Mouse (Mus musculus) gastrocnemius, postnatal 14 days (tissue): Measurements from ENCODE around the gene Smap1. TPM values are rescaled to one million over a fixed set of nuclear protein-coding genes. Genes with fewer than 3 reads are reported as not detected.
"Not testable (repeated sequence)": the region's sequence is repeated elsewhere in the genome, so short reads cannot be mapped to it uniquely, and the experiment has no call there.

Source experiments
- DNase-seq: peaks from one replicate; pipeline ENCODE4 v3.0.0; 2021; ENCODE audit warnings: mixed read lengths
- intact Hi-C: fragments of 180-260 bp; cut with DNase I; formaldehyde crosslinking; loops from one replicate; pipeline ENCODE4 v1.15.1; 2025; ENCODE audit warnings: low total_unique reads
- long read RNA-seq, 2 experiments: library from polyadenylated mRNA; stranded (forward); transcript quantifications; one replicate each; pipeline ENCODE4 v2.0.0; 2021
- total RNA-seq, 2 experiments: library from RNA; stranded (reverse); gene quantifications; 2 replicates each; pipeline ENCODE4 v1.2.3; 2021

Gene Smap1
- 10 to 100 TPM; 30.9 to 31.8 TPM for total RNA-seq
- long read RNA-seq, experiment 1, transcript Smap1-201 (10 exons, 2,289 nt) = major isoform, 5 of 20 reads
- long read RNA-seq, experiment 1, partial matches to known transcripts = 1 of 20 reads
- long read RNA-seq, experiment 1, other reads (novel, unspliced or antisense) = 14 of 20 reads
- long read RNA-seq, experiment 2, transcript Smap1-201 (10 exons, 2,289 nt) = major isoform, 8 of 22 reads
- long read RNA-seq, experiment 2, partial matches to known transcripts = 2 of 22 reads
- long read RNA-seq, experiment 2, other reads (novel, unspliced or antisense) = 12 of 22 reads

GRCm38 (mm10) chr1:23921711-23922529 lies at the start of gene Smap1:
TSS of gene Smap1 (minus strand) at chr1:23922317.
- intact Hi-C loops = loop anchor here (10.0 kb wide), 1 partner anchor 83 kb away; the partner anchor contains the start of gene Sdhaf4
- DNase-seq = peak; percentile 86

GRCm38 (mm10) chr1:23971159-23971558 lies 49.0 kb upstream of the Smap1 start:
- intact Hi-C loops, DNase-seq: not testable (repeated sequence)

- intact Hi-C loops = no loop called here
- no peak for DNase-seq
Measured at GRCm38 (mm10) chr1:23968027-23968725, 46.1 kb upstream of the Smap1 start.

DNA sequence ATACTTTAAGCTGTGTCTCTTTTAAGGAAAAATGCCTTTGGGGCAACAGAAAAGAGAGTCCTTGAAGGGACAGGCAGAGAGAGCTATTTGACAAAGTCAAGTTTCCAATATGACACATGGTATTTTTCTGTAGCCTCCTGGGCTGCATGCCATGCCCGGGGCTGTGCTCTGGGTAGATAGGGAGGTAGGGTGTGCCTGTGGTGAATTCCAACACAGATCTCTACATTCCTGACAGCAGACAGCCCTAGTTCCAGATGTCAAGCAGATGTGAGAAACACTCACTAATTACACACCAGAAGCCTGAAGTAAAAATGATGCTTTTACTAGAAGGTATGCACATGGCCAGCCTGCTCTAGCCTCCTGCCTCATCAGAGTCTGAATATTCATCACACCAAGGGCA lies 44.1 kb upstream of the Smap1 start:
- intact Hi-C loops = no loop called here
- DNase-seq = no peak

DNA sequence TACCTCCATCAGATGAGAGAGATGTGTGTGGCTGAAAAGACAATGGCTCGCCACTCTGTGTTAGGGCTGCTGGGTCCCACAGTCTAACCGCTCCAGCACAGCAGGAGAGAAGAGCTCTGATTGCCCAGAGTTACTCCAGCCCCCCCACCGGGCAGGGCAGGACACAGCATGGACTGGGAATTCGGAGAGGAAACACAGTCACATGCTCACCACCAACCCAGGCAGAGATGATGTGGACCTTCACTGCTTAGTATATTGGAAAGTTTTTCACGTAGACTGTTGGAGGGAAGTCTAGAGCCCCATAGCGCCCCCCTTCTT lies 37.3 kb upstream of the Smap1 start:
- intact Hi-C loops = no loop called here
- DNase-seq = no peak

- intact Hi-C loops = no loop called here
- no peak for DNase-seq
Measured at GRCm38 (mm10) chr1:23958668-23959414, 36.7 kb upstream of the Smap1 start.

- intact Hi-C loops = no loop called here
- no peak for DNase-seq
Measured at GRCm38 (mm10) chr1:23958101-23958500, 36.0 kb upstream of the Smap1 start.

- intact Hi-C loops = no loop called here
- no peak for DNase-seq
Measured at GRCm38 (mm10) chr1:23955539-23955938, 33.4 kb upstream of the Smap1 start.

- intact Hi-C loops = no loop called here
- no peak for DNase-seq
Measured at GRCm38 (mm10) chr1:23953921-23954320, 31.8 kb upstream of the Smap1 start.

DNA sequence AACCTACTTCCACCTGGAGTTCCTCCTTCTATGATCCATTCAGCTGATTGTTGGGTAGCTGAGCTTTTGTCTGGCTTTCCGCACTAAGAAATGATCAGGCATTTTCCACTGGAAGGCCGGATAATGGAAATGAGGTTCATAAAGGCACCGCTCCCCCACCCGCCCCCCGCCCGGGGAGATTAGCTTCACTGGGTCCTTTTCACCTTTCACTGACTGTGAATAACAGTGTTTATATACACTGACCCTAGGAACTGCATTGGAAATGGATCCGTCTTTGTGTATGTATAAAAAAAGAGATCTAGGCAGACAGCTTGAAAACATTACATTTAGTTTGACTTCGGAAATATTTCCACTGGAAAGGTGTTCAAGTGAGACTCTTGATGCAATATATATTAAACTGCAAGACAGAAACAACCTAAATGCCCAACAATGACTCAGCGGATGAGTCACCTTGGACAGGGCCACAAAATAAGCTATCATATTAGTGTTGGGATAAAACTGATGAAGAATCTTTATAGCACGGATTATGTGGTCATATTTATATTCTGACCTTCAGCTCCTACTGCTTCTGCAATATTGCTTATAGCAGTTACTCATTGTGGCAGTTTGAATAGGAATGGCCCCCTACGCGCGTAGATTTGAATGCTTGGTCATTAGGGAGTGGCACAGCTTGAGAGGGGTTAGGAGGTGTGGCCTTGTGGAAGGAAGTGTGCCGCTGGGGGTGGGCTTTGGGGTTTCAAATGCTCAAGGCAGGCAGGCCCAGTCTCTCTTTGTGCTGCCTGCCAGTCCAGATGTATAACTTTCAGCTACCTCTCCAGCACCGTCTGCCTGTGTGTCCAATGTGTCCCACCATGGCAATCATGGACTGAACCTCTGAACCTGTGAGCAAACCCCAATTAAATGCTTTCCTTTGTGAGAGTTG lies 26.9 kb upstream of the Smap1 start:
- intact Hi-C loops = no loop called here
- no peak for DNase-seq

- no peak for DNase-seq
- intact Hi-C loops = no loop called here
Measured at GRCm38 (mm10) chr1:23948290-23948689, 26.2 kb upstream of the Smap1 start.

DNA sequence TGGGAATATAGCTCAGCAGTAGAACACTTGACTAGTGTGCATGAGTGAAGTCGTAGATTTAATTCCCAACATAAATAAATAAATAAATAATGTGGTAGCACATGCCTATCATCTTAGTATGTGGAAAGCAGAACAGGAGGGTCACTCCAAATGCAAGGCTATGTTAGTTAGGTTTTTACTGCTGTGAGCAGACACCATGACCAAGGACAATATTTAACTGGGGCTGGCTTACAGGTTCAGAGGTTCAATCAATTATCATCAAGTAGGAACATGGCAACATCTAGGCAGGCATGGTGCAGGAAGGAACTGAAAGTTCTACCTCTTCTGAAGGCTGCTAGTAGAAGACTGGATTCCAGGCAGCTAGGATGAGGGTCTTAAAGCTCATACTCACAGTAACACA lies 22.0 kb upstream of the Smap1 start:
- DNase-seq = no peak
- intact Hi-C loops = no loop called here

DNA sequence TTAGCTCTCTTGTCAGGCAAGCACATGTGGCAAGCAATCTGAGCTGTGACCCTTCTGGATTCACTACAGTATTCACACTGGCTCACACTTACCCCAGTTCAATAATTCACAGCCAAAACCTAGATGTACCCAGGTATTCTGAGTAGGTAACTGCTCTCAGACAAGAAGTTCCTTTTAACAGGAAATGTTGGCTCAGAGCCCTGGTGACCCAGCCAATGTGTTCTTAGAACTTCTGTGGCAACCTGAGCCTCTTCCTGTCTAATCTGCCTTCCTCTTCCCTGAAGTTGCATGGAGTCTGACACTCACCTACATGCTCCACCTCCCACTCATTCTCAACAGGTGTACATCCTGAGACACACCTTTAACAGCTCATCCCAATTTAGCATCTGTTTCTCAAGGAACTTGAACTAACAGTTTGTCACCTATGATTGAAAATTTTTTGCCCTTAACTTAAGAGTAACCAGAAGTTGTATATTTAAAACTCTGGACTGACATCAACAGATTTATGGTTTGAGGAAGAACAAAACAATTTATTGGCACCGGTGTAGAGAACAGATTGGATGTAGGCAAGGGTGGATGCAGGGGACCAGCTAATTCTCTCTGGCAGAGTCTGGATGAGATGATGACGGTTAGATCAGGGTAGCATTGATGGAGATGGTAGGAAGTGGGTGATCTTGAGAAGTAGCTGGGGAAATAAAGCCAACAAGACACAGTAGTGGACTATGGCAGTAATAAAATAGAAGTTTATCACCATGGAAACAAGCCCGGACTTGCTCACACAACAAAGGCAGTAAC lies 21.2 kb upstream of the Smap1 start:
- no peak for DNase-seq
- intact Hi-C loops = no loop called here

- no peak for DNase-seq
- intact Hi-C loops = no loop called here
Measured at GRCm38 (mm10) chr1:23935408-23935762, 13.3 kb upstream of the Smap1 start.

DNA sequence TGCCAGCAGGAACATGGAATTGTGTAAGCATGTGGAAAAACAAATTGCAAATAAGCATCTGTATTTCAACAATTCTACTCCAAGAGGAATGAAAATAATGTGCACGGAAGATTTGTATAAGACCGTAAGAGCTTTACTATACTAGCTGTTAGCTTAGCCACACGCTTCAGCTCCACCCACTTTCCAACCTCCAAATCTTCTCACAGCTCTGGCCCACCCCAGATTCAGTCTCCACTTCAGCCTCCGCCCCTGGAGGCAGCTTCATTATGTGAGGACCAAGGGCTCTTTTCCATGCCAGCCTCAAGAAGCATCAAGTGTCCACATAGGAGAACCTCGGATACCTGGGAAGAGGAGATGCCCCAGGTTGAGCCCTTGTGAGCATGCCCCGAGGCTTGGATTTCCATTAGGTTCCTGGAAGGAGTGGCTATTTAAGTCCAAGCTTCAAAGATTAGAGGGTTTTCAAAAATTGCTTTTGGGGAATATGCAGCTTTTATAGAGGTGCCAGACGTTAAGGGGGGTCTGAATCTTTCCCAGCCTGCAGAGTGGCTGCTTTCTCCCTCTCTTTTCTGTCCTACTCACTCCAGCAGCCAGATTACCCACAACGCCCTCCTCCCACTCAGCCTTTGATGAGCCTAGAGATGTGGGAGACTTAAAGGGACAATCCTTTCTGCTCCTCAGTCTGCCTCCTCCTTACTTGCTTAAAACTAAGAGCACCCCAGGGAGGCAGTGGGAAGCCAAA lies 12.7 kb upstream of the Smap1 start:
- intact Hi-C loops = no loop called here
- no peak for DNase-seq

DNA sequence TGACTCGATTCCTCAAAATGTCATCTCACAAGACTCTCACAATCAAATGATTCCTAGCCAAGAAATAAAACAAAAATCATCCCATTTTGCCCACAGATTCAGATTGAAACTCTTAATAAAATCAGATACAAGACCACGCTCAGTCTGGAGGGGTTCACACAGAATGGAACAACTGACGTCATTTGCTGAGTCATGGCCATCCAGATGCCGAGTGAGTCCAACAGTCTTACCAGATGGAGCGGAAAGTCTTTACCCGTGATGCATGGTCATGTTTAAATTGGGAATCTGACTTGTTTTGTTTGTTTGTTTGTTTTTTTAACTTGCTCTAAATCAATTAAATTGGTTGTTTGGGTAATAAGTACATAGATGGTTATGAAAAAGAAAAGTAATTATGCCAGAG lies 7.3 kb upstream of the Smap1 start:
- intact Hi-C loops = loop anchor here (10.0 kb wide), 1 partner anchor 75 kb away; the partner anchor contains the start of gene Sdhaf4
- no peak for DNase-seq

- intact Hi-C loops = loop anchor here (10.0 kb wide), 1 partner anchor 76 kb away; the partner anchor contains the start of gene Sdhaf4
- no peak for DNase-seq
Measured at GRCm38 (mm10) chr1:23928371-23928770, 6.3 kb upstream of the Smap1 start.
